In the genomic region with DNA sequence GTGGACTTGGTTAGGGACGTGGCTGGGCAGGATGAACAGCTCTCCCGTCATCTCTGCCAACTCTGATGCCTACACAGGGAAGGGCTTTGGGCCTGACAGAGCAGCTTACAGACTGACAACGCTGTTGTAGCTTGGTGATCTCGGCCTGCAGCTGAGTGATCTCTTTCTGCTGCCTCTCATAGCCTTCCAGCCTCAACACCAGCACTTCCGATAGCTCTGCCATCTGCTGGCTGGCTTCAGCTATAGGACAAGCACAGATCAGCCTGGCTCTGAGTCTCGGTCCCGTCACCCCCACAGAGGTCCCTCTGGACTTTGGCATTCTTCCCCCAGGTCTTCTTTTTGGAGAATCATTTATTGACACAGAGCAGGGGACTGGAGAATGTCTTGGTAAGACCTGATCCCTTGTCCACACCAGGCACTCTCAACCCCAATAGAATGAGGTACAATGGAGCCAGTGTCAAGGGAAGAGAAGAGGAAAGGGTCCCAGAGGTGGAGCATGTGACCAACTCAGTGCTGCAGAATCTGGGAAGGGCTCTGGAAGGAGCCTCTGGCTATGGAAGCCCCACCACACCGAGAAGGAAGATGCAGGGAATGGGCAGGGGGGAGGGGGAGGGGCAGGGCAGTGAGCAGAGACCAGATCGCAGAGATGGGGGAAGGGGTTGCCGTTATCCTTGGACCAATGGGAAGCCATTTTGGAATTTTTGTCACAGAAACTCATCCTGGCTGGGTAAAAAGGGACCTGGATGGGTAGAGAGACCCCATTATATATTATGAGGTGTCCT, we compare ENCODE assay signal across 10 mouse cellular contexts. TPM values are rescaled to one million over a fixed set of nuclear protein-coding genes. Genes with fewer than 3 reads are reported as not detected.
DNase-seq lines count a peak whose midpoint lies in the region; ATAC-seq and TF ChIP-seq lines count a peak whose summit lies in the region.
"Had no signal": no experiment of that assay in that cellular context is flagged by ENCODE, and none has a peak within 500 bp of the region (broad histone marks: within the 10 kb centered on the region; RNA-seq: fewer than 3 reads in every experiment).

No protein-coding gene starts in this region.

- WGBS in lung, postnatal 0 days, result 36% methylated on average over 10 of the region's 10 CpGs

- TF ChIP-seq CTCF in lung, postnatal 0 days (IDR thresholded peaks at IDR 0.05), result peak; percentile 66

- TF ChIP-seq EP300 in lung, postnatal 0 days (IDR thresholded peaks at IDR 0.05), result no peak

- H3K4me2 ChIP-seq in lung, postnatal 0 days (replicated peaks; ENCODE audit: low read depth, low read length), result no peak overlapping the region

- ATAC-seq in frontal cortex, adult (ENCODE audit: low TSS enrichment), result peak; percentile 75
- ATAC-seq in lung, postnatal 0 days, result no peak

- H3K4me3 ChIP-seq in lung, postnatal 0 days (ENCODE audit: low read depth, low read length), result no peak overlapping the region

- intact Hi-C loops in left cerebral cortex, postnatal 14 days (cut with DNase I), result no loop called here

- H3K36me3 ChIP-seq in lung, postnatal 0 days (ENCODE audit: insufficient read depth, low read length), result no peaks in the 10 kb centered on the region

- DNase-seq in frontal cortex, postnatal 25 days (ENCODE audit: low spot score in 2 of 2), result no peak
- peak; percentile 44 for DNase-seq in lung, postnatal 0 days (ENCODE audit: low spot score)
- no peak for DNase-seq in lung, postnatal 25 days (ENCODE audit: low spot score)
- peak; percentile 63 to 71 for DNase-seq in cerebellum, postnatal 14 days
- DNase-seq in left cerebral cortex, postnatal 14 days (ENCODE audit: low spot score in 2 of 2), result peak; percentile 58 to 60
- DNase-seq in urinary bladder, postnatal 36 days (ENCODE audit: low spot score in 2 of 2), result no peak
- DNase-seq in gastrocnemius, adult 18-20 months (ENCODE audit: low spot score), result no peak

- no peaks in the 10 kb centered on the region for H3K4me1 ChIP-seq in lung, postnatal 0 days (ENCODE audit: insufficient read depth, low read depth, low read length)

- H3K9ac ChIP-seq in lung, postnatal 0 days (replicated peaks; ENCODE audit: low read depth), result no peak overlapping the region

- H3K9me3 ChIP-seq in lung, postnatal 0 days (ENCODE audit: low read length), result no peaks in the 10 kb centered on the region

- no peak overlapping the region for H3K27ac ChIP-seq in lung, postnatal 0 days (ENCODE audit: low read length)

- peaks cover 3% of the 10 kb centered on the region; the same call in 1 of the 2 replicates for H3K27me3 ChIP-seq in lung, postnatal 0 days (replicated peaks; ENCODE audit: insufficient read depth, low read length)

RNA-seq across cellular contexts. Expression of a gene that starts 3.7 kb away (rescaled TPM):
- polyA plus RNA-seq in lung, postnatal 0 days (2015; fragmentation: Nextera tagmentation; extraction: Ambion mirVana), result 6.4 and 6.5 TPM in 2 replicates
- 100 to 1,000 TPM in 1 of 2 experiments, 10 to 100 TPM in 1; 94.6 to 151 TPM for total RNA-seq in left cerebral cortex, postnatal 14 days (2021)
- under 1 TPM; 0.26 to 0.53 TPM for total RNA-seq in gastrocnemius, adult 18-20 months (2021)
- total RNA-seq: hematopoietic stem cell, adult 5-6 weeks had no signal

RNA-seq across cellular contexts. Expression of a gene that starts 18.1 kb away (rescaled TPM):
- polyA plus RNA-seq in lung, postnatal 0 days (2015; fragmentation: Nextera tagmentation; extraction: Ambion mirVana), result not detected in 2 replicates
- total RNA-seq in left cerebral cortex, postnatal 14 days (2021), result not detected
- total RNA-seq in gastrocnemius, adult 18-20 months (2021), result not detected
- total RNA-seq: hematopoietic stem cell, adult 5-6 weeks had no signal
- polyA plus RNA-seq: neural tube, embryonic 14.5 days had no signal

RNA-seq across cellular contexts. Expression of a gene that starts 32.6 kb away (rescaled TPM):
- 2,114 and 2,164 TPM in 2 replicates for polyA plus RNA-seq in lung, postnatal 0 days (2015; fragmentation: Nextera tagmentation; extraction: Ambion mirVana)
- 100 to 1,000 TPM; 803 to 821 TPM for total RNA-seq in left cerebral cortex, postnatal 14 days (2021)
- total RNA-seq in gastrocnemius, adult 18-20 months (2021), result 1,000 to 10,000 TPM; 1,490 to 1,592 TPM

RNA-seq across cellular contexts. Expression of a gene that starts 45.3 kb away (rescaled TPM):
- polyA plus RNA-seq in lung, postnatal 0 days (2015; fragmentation: Nextera tagmentation; extraction: Ambion mirVana), result 231 and 251 TPM in 2 replicates
- total RNA-seq in left cerebral cortex, postnatal 14 days (2021), result 10 to 100 TPM; 38.1 to 49.8 TPM
- 10 to 100 TPM; 73.4 to 81.3 TPM for total RNA-seq in gastrocnemius, adult 18-20 months (2021)

Comparison
In these comparisons a context has a peak if more than half of its experiments do, and no peak if none do; other contexts are left out.
1. DNase-seq: peak in lung, postnatal 0 days (single experiment), cerebellum, postnatal 14 days (2 of 2) and left cerebral cortex, postnatal 14 days (2 of 2); none in frontal cortex, postnatal 25 days (0 of 2), lung, postnatal 25 days (single experiment), urinary bladder, postnatal 36 days (0 of 2) and gastrocnemius, adult 18-20 months (single experiment).
2. RNA of a gene that starts 3.7 kb away (total RNA-seq): 94.6 to 151 TPM in left cerebral cortex, postnatal 14 days; 0.26 to 0.53 TPM in gastrocnemius, adult 18-20 months; every median in the first group is over 10 times any median in the second.